Mouse (Mus musculus): ENCODE results near the gene Cdkn2d.
"Not testable (repeated sequence)": the region's sequence is repeated elsewhere in the genome, so short reads cannot be mapped to it uniquely, and the experiment has no call there.

Gene Cdkn2d

DNA sequence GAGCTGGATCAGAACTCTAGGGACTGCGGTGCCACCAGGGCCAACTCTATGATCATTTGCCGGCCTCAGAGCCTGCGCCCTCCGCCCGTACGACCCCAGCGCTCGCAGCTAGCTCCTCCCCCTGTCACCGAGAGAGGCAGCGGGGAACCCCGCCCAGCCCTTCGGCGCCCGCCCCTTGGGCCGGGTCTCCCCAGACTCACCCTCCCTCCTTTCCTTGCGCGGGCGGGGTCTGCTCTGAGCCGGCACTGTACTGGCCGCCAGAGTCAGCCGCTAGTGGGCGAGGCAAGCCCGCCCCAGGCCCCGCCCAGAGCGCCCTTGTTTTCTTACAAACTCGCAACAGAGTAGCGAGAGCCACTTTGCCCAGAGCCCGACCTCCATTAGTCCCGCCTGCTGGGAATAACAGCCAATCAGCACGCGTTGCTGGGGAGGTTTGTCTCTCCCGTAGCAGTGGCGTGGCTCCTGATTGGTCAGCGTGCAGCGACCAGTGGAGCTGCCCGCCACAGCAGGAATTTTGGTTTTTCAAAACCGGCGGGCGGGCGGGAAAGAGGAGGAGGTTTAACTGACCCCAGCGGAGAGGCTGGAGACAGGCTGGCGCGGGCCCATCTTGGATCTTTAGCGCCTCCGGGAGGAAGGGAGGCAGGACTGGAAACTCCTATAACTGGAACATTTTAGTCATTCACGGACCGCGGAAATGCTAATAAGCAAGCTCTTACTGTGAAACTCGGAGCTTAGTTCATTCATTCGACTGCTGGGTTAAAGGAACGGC is at the start of gene Cdkn2d:
Gene Cdkn2d (minus strand): TSS at position 386 of the 766 bp plus-strand sequence.
- in situ Hi-C loops (cut with MboI; ENCODE audit: low pct_unique_long_range_greater_than_20kb in 1 of 2, low sequenced_read_pairs in 2 of 2, unreplicated experiment in 1 of 2): no loop called here

DNA sequence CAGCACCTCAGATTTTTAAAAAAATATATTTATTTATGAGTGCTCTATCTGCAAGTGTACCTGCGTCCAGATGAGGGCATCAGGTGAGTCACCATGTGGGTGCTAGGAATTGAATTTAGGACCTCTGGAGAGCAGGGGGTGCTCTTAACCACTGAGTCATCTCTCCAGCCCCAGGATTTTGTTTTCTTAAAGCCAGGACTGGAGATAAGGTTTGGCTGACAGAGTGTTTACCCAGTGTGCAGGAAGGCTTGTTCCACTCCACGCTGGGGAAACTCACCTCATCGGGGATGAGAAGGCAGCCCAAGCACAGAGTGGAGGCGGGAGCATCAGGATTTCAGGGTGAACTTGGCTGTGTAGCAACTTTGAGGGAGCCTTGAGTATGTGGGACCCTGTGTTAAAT is 49.2 kb upstream of the Cdkn2d start:
- in situ Hi-C loops (cut with MboI; ENCODE audit: low pct_unique_long_range_greater_than_20kb in 1 of 2, low sequenced_read_pairs in 2 of 2, unreplicated experiment in 1 of 2): no loop called here

DNA sequence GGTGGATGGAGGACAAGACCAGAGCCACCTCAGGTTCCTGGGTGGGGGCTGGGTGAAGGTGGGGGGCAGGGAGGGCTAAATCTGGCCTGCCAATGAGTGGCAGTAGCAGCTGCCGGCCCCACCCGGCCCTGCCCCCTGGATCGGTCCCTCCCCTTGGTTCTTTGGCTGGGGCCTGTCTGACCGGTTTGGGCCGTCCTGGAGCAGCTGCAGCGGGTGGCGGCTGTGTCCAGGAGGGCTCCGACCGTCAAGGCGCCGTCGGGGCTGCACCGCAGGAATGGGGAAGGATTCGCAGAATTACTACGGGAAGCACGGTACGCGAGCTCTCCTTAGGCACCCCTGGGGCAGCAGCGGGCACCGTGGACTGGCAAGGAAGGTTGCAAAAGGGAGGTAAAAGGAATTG is 46.4 kb upstream of the Cdkn2d start:
- in situ Hi-C loops (cut with MboI; ENCODE audit: low pct_unique_long_range_greater_than_20kb in 1 of 2, low sequenced_read_pairs in 2 of 2, unreplicated experiment in 1 of 2): no loop called here

- in situ Hi-C loops (cut with MboI; ENCODE audit: low pct_unique_long_range_greater_than_20kb in 1 of 2, low sequenced_read_pairs in 2 of 2, unreplicated experiment in 1 of 2): no loop called here
Measured at GRCm38 (mm10) chr9:21336491-21336890, 45.3 kb upstream of the Cdkn2d start.

DNA sequence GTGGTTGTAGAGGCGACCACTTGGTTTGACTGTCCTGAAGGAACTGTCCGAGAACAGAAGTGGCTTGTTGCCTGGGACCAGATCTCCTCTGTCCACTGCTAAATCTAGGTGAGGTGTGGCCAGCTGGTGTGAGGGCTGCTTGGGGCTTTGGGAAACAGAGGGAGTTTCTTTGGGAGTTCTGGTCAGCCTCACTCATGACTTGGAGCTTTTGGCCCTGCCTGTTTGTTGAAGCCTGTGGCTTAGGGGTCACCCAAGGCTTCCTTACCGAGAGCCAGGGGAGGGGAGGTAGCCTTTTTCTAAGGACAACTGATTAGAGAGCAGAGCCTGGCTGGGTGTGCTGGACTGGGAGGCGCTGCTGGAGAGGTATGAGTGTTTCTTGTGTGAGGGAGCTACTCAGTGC is 44.2 kb upstream of the Cdkn2d start:
- in situ Hi-C loops (cut with MboI; ENCODE audit: low pct_unique_long_range_greater_than_20kb in 1 of 2, low sequenced_read_pairs in 2 of 2, unreplicated experiment in 1 of 2): no loop called here

DNA sequence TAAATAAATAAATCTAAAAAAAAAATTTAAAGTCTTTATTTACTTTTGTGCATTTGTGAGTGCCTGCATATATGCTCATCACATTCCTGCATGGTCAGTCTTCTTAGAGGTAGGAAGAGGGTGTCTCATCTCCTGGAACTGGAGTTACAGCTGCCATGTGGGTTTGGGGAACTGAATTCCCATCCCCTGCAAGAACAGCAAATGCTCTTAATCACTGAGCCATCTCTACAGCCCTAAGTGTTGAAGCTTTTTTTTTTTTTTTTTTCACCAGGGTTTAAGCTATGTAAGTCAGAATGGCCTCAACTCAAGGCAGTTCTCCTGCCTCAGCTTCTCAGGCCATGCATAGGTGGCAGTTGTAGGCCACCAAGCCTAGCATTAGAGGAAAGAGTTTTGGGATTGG is 43.5 kb upstream of the Cdkn2d start:
- in situ Hi-C loops (cut with MboI; ENCODE audit: low pct_unique_long_range_greater_than_20kb in 1 of 2, low sequenced_read_pairs in 2 of 2, unreplicated experiment in 1 of 2): no loop called here

DNA sequence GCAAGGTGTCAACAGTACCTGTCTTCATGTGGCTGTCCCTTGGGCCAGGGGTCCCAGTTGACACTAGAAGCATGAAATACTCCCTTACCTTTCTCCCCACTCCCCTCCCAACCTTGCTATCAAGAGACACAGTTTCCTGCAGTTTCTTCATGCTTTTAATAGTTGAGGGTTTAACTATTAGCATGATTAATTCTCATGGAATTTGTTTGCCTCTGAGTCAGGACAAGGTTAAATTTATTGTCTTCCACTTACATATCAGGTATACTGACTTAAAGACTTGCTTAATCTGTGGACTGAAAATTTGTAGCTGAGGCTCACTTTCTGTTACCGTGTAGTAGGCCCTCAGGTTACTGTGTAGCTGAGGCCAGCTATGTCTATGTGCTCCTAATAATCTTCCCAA is 42.3 kb upstream of the Cdkn2d start:
- in situ Hi-C loops (cut with MboI; ENCODE audit: low pct_unique_long_range_greater_than_20kb in 1 of 2, low sequenced_read_pairs in 2 of 2, unreplicated experiment in 1 of 2): no loop called here

- in situ Hi-C loops (cut with MboI; ENCODE audit: low pct_unique_long_range_greater_than_20kb in 1 of 2, low sequenced_read_pairs in 2 of 2, unreplicated experiment in 1 of 2): no loop called here
Measured at GRCm38 (mm10) chr9:21332161-21333061, 41.2 kb upstream of the Cdkn2d start.

DNA sequence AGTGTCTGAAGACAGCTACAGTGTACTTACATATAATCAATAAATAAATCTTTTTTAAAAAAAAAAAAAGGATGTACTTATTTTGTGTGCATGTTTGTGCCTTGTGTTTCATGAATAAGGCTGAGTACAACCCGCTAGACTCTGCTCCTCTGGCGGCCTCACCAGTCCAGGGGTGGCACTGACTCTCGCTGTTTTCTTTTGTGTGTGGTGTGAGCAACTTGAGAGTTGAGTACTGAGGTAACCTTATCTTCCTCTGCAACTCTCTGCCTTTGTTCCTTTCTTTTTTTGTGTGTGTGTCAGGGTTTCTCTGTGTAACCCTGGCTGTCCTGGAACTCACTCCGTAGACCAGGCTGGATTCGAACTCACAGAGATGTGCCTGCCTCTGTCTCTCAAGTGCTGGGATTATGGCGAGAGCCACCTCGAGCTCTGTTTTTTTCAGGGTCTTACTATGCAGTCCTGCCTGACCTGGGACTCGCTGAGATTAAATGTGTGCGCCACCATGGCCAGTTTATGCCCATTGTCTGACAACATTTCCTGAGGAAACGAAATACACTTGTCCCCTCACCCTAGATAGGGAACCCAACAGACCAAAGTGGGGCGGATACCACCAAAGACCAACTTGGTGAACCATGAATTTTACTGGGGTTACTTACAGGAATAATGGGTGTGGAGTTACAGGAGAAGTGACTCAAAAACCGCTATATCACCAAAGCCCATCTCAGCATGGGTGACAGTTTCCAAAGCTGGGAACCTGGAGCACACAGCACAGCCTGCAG is 40.3 kb upstream of the Cdkn2d start:
- in situ Hi-C loops (cut with MboI; ENCODE audit: low pct_unique_long_range_greater_than_20kb in 1 of 2, low sequenced_read_pairs in 2 of 2, unreplicated experiment in 1 of 2): no loop called here

GRCm38 (mm10) chr9:21329699-21330289 is 38.6 kb upstream of the Cdkn2d start:
- in situ Hi-C loops (cut with MboI; ENCODE audit: low pct_unique_long_range_greater_than_20kb in 1 of 2, low sequenced_read_pairs in 2 of 2, unreplicated experiment in 1 of 2): no loop called here

DNA sequence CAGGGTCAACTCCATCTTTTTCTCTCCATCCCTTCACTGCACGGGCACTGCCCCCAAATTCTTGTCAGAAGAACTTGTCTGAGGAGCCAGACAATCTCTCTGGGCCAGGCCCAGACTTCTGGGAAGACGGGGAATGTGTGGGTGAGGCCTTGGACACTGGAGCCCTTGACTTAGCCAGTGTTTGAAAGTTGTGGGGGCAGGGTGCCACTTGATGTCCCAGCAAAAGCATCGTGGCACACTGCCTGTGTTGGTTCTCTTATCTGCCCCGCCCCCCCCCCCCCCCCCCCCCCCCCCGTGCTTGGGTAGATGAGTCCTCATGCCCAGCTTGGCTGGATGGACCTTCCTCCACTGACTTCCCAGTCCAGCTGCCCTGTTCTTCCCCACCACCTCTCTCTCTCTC is 37.8 kb upstream of the Cdkn2d start:
- in situ Hi-C loops (cut with MboI; ENCODE audit: low pct_unique_long_range_greater_than_20kb in 1 of 2, low sequenced_read_pairs in 2 of 2, unreplicated experiment in 1 of 2): no loop called here

GRCm38 (mm10) chr9:21328041-21328440 is 36.8 kb upstream of the Cdkn2d start:
- in situ Hi-C loops (cut with MboI; ENCODE audit: low pct_unique_long_range_greater_than_20kb in 1 of 2, low sequenced_read_pairs in 2 of 2, unreplicated experiment in 1 of 2): no loop called here

GRCm38 (mm10) chr9:21327569-21327968 is 36.4 kb upstream of the Cdkn2d start:
- in situ Hi-C loops (cut with MboI; ENCODE audit: low pct_unique_long_range_greater_than_20kb in 1 of 2, low sequenced_read_pairs in 2 of 2, unreplicated experiment in 1 of 2): no loop called here

GRCm38 (mm10) chr9:21324269-21324668 is 33.1 kb upstream of the Cdkn2d start:
- in situ Hi-C loops (cut with MboI; ENCODE audit: low pct_unique_long_range_greater_than_20kb in 1 of 2, low sequenced_read_pairs in 2 of 2, unreplicated experiment in 1 of 2): no loop called here

GRCm38 (mm10) chr9:21322917-21323297 is 31.7 kb upstream of the Cdkn2d start:
- in situ Hi-C loops (cut with MboI; ENCODE audit: low pct_unique_long_range_greater_than_20kb in 1 of 2, low sequenced_read_pairs in 2 of 2, unreplicated experiment in 1 of 2): not testable (repeated sequence)

DNA sequence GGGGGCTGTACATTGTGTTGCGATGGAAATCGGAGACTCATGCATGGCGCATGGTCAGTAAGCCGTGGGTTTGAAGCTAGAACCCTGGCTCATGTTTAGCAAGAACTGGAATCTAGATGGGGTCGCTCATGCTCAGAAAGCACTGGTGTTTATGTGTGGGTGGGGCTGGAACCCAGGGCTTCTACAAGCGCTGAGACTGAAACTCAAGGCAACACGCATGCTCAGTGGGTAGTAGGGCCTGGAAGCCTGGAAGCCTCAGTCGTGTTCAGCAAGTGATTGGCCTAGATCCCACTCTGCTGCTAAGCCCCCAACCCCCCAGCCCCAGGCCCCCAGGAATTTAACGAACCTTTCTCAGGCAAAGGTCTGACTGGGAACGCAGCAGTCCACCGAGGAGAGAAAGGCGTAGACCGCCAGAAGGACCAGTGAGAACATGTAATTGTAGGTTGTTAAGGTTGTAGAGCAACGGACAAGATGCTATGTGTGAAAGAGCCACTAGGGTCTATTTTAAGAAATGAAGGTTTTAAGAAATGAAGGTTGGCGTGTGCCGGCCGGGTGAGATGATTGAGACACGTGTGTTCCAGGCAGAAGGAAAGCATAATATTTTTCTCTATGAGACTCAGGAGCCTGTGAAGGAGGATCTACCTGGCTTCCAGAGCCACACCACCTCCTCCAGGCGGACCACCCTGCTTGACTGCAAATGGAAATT is 31.2 kb upstream of the Cdkn2d start:
- in situ Hi-C loops (cut with MboI; ENCODE audit: low pct_unique_long_range_greater_than_20kb in 1 of 2, low sequenced_read_pairs in 2 of 2, unreplicated experiment in 1 of 2): no loop called here

DNA sequence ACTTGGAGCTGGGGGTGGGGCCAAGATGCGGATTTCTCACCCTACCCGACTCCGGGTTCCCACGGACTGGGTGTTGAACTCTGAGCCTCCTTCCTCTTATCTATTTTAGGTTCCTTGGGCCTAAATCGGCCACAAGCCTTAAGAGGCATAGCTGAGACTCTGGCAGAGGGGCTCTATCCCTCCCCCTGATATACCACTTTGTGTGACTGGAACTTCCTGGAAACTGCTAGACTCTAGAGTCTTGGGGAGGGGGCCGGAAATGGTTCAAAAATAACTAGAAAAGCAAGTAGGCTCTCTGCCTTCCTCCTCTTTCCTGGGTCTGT is 30.3 kb upstream of the Cdkn2d start:
- in situ Hi-C loops (cut with MboI; ENCODE audit: low pct_unique_long_range_greater_than_20kb in 1 of 2, low sequenced_read_pairs in 2 of 2, unreplicated experiment in 1 of 2): no loop called here
